Mouse (Mus musculus) left cerebral cortex, adult 18-20 months (tissue): ENCODE measurements around the gene Gm10471. TPM values are rescaled to one million over a fixed set of nuclear protein-coding genes. Genes with fewer than 3 reads are reported as not detected.
"Not testable (repeated sequence)": the region's sequence is repeated elsewhere in the genome, so short reads cannot be mapped to it uniquely, and the experiment has no call there.

Source experiments
- DNase-seq, 2 experiments: peaks; one replicate each; pipeline ENCODE4 v3.0.0; 2021 to 2022; ENCODE audit warnings: low spot score in 2 of 2, mixed read lengths in 1 of 2
- long read RNA-seq, 2 experiments: library from polyadenylated mRNA; stranded (forward); transcript quantifications; one replicate each; pipeline ENCODE4 v2.0.0; 2021
- total RNA-seq, 2 experiments: library from RNA; stranded (reverse); gene quantifications; 2 replicates each; pipeline ENCODE4 v1.2.3; 2021

The Gm10471 gene
- not detected for total RNA-seq
- long read RNA-seq, experiment 1 = 0 reads
- long read RNA-seq, experiment 2 = 0 reads

- not testable (repeated sequence) for DNase-seq
These were observed at the start of gene Gm10471 for GRCm38 (mm10) chr5:26089191-26089590. Gm10471 (minus strand) TSS chr5:26089291.

GRCm38 (mm10) chr5:26121321-26121720, 32.2 kb upstream of the Gm10471 start, which contains the start of gene Gm10220:
Gm10220 (minus strand) TSS chr5:26121421.
- not testable (repeated sequence) for DNase-seq

- DNase-seq = not testable (repeated sequence)
These were observed 16.2 kb upstream of the Gm10471 start, which contains the start of gene 5031410I06Rik for GRCm38 (mm10) chr5:26105262-26105661. 5031410I06Rik (minus strand) TSS chr5:26105362.

- not testable (repeated sequence) for DNase-seq
These were observed 10.1 kb downstream of the Gm10471 start for GRCm38 (mm10) chr5:26079023-26079422.

- DNase-seq = no peak
These were observed 18.4 kb downstream of the Gm10471 start for GRCm38 (mm10) chr5:26070716-26071115.

GRCm38 (mm10) chr5:26058481-26058880, 30.6 kb downstream of the Gm10471 start, which contains the start of gene Gm7347:
Gm7347 (minus strand) TSS chr5:26058581.
- not testable (repeated sequence) for DNase-seq

- not testable (repeated sequence) for DNase-seq
These were observed 49.6 kb downstream of the Gm10471 start, which contains the start of gene Speer4a for GRCm38 (mm10) chr5:26039458-26039857. Speer4a (minus strand) TSS chr5:26039558.

Other genes with a start within 250 kb of the Gm10471 start
- not detected for gene Gm21663, start 146.9 kb downstream of the Gm10471 start, total RNA-seq
- not detected for gene Gm21671, start 134.9 kb downstream of the Gm10471 start, total RNA-seq
- gene Gm21680, start 116.6 kb downstream of the Gm10471 start, total RNA-seq = not detected
- gene Gm21698, start 100.6 kb downstream of the Gm10471 start, total RNA-seq = not detected
- not detected for gene Gm1979, start 84.5 kb downstream of the Gm10471 start, total RNA-seq
- not detected for gene Gm5862, start 66.4 kb downstream of the Gm10471 start, total RNA-seq
- not detected for gene Speer4a, start 49.7 kb downstream of the Gm10471 start, total RNA-seq
- not detected for gene Gm7347, start 30.7 kb downstream of the Gm10471 start, total RNA-seq
- gene 5031410I06Rik, start 16.1 kb upstream of the Gm10471 start, total RNA-seq = not detected
- not detected for gene Gm10220, start 32.1 kb upstream of the Gm10471 start, total RNA-seq
- gene Gm7361, start 168.4 kb upstream of the Gm10471 start, total RNA-seq = not detected